Mouse (Mus musculus) embryo, embryonic 10.5 days (tissue): ENCODE data around the gene Adcy3.

Source experiments
- DNase-seq: peaks from one replicate; pipeline ENCODE4 v3.0.0-alpha.2; 2015; ENCODE audit warnings: low spot score

Gene Adcy3

GRCm38 (mm10) chr12:4132941-4133846 lies at the start of gene Adcy3:
Gene Adcy3, plus strand, starts transcription at chr12:4133103.
- DNase-seq: peak; percentile 59

- DNase-seq: no peak
Observed at GRCm38 (mm10) chr12:4083441-4083840, 49.5 kb upstream of the Adcy3 start.

GRCm38 (mm10) chr12:4107383-4107782 lies 25.5 kb upstream of the Adcy3 start:
- peak; percentile 85 for DNase-seq

GRCm38 (mm10) chr12:4116132-4116531 lies 16.8 kb upstream of the Adcy3 start:
- no peak for DNase-seq

GRCm38 (mm10) chr12:4117136-4117535 lies 15.8 kb upstream of the Adcy3 start:
- DNase-seq: no peak

GRCm38 (mm10) chr12:4117579-4117978 lies 15.3 kb upstream of the Adcy3 start:
- DNase-seq: no peak

GRCm38 (mm10) chr12:4127346-4127745 lies 5.6 kb upstream of the Adcy3 start:
- no peak for DNase-seq

GRCm38 (mm10) chr12:4133847-4134212 lies 927 bp downstream of the Adcy3 start:
- no peak for DNase-seq

- no peak for DNase-seq
Observed at GRCm38 (mm10) chr12:4143179-4143578, 10.3 kb downstream of the Adcy3 start.

- no peak for DNase-seq
Observed at GRCm38 (mm10) chr12:4150936-4151335, 18.0 kb downstream of the Adcy3 start.

- DNase-seq: no peak
Observed at GRCm38 (mm10) chr12:4151969-4152368, 19.1 kb downstream of the Adcy3 start.

GRCm38 (mm10) chr12:4157466-4157865 lies 24.6 kb downstream of the Adcy3 start:
- DNase-seq: no peak

- no peak for DNase-seq
Observed at GRCm38 (mm10) chr12:4158179-4158578, 25.3 kb downstream of the Adcy3 start.

GRCm38 (mm10) chr12:4158868-4159632 lies 26.1 kb downstream of the Adcy3 start:
- no peak for DNase-seq

GRCm38 (mm10) chr12:4160322-4160721 lies 27.4 kb downstream of the Adcy3 start:
- peak; percentile 42 for DNase-seq

GRCm38 (mm10) chr12:4162886-4163285 lies 30.0 kb downstream of the Adcy3 start:
- DNase-seq: no peak

- DNase-seq: no peak
Observed at GRCm38 (mm10) chr12:4166970-4167369, 34.1 kb downstream of the Adcy3 start.

- no peak for DNase-seq
Observed at GRCm38 (mm10) chr12:4169058-4169457, 36.2 kb downstream of the Adcy3 start.

- DNase-seq: no peak
Observed at GRCm38 (mm10) chr12:4169622-4170021, 36.7 kb downstream of the Adcy3 start.

- no peak for DNase-seq
Observed at GRCm38 (mm10) chr12:4173108-4173790, 40.3 kb downstream of the Adcy3 start.

GRCm38 (mm10) chr12:4178839-4179238 lies 45.9 kb downstream of the Adcy3 start:
- DNase-seq: no peak

- no peak for DNase-seq
Observed at GRCm38 (mm10) chr12:4179671-4180233, 46.8 kb downstream of the Adcy3 start.
